Mouse (Mus musculus) E14TG2a.4 (cell line): ENCODE measurements around the gene Pou2f2.

Source experiments
- CTCF ChIP-seq: conservative IDR thresholded peaks from 2 replicates; pipeline ENCODE4 v1.5.1; 2014; ENCODE audit warnings: low read length
- NANOG ChIP-seq: IDR thresholded peaks from 2 replicates; pipeline ENCODE4 v1.6.1; 2014; ENCODE audit warnings: borderline replicate concordance, low read length, mixed read lengths

GRCm38 (mm10) chr7:25047363-25047762, 132.2 kb downstream of the Pou2f2 start:
- TF ChIP-seq CTCF (no peak), NANOG (no peak)
